Mouse (Mus musculus) ES-Bruce4 (cell line): ENCODE measurements around the gene Jak2.

ENCODE experiments used
- CTCF ChIP-seq: IDR thresholded peaks from one replicate; pipeline ENCODE4 v1.8.1; 2011; ENCODE audit warnings: low read depth, low read length
- EP300 ChIP-seq: IDR thresholded peaks from 2 replicates; pipeline ENCODE4 v1.6.1; 2011; ENCODE audit warnings: low read depth, low read length; ENCODE audit not compliant: insufficient read depth
- POLR2A ChIP-seq: IDR thresholded peaks from one replicate; pipeline ENCODE4 v1.8.1; 2011; ENCODE audit warnings: low read length; ENCODE audit not compliant: insufficient read depth

DNA sequence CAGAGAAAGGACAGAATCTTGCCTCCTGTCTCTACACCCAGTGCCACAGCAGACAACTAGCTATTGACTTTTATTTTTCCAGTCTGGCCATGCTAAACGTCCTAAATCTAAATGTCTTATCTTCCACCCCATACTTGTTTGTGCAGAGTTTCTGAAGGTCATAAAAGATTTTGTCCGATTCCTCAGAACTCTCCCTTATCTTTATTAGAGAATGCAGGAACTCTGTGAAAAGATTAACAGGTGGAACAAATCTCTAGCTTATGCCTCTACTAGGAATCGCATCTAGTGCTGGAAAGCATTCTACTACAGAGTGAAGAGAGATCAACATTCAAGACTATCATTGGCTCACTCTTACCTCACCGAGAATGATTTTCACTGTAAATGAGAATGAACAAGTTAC lies 1.7 kb upstream of the Jak2 start:
- TF ChIP-seq CTCF (no peak), POLR2A (no peak), EP300 (no peak)
